In genomic region chr4:101146891-101147655, GRCm38 (mm10) we compare ENCODE assay signal across 13 mouse cellular contexts.
DNase-seq lines count a peak whose midpoint lies in the region; ATAC-seq lines count a peak whose summit lies in the region.
"Had no signal": no experiment of that assay in that cellular context is flagged by ENCODE, and none has a peak within 500 bp of the region (broad histone marks: within the 10 kb centered on the region; RNA-seq: fewer than 3 reads in every experiment).

No protein-coding gene starts in this region.

- intact Hi-C loops in left cerebral cortex, postnatal 14 days (cut with DNase I) = loop anchor here (2.0 to 10.0 kb wide), 6 partner anchors 82 to 1142 kb away; partner anchors contain the start of genes Cachd1 and Raver2

- no peaks in the 10 kb centered on the region for H3K9me3 ChIP-seq in kidney, embryonic 16.5 days (ENCODE audit: low read length)
- H3K9me3 ChIP-seq in midbrain, embryonic 11.5 days (ENCODE audit: control insufficient read depth, low read length) = no peaks in the 10 kb centered on the region
- no peaks in the 10 kb centered on the region for H3K9me3 ChIP-seq in midbrain, embryonic 16.5 days (replicated peaks; ENCODE audit: control insufficient read depth, low read length, poor library complexity, severe bottlenecking)
- H3K9me3 ChIP-seq in heart, embryonic 12.5 days (replicated peaks) = no peaks in the 10 kb centered on the region
- H3K9me3 ChIP-seq: liver, embryonic 13.5 days; neural tube, embryonic 12.5 days; stomach, embryonic 15.5 days had no signal

- 77% methylated on average over 11 of the region's 11 CpGs for WGBS in kidney, embryonic 16.5 days
- 92% methylated on average over 11 of the region's 11 CpGs for WGBS in midbrain, embryonic 11.5 days
- WGBS in midbrain, embryonic 16.5 days = 94% methylated on average over 11 of the region's 11 CpGs
- 73% methylated on average over 11 of the region's 11 CpGs for WGBS in heart, embryonic 12.5 days

- ATAC-seq in kidney, embryonic 16.5 days (ENCODE audit: low FRiP score, low TSS enrichment) = peak; percentile 13; the same call in 1 of the 2 replicates
- ATAC-seq in midbrain, embryonic 11.5 days (ENCODE audit: low FRiP score) = no peak
- no peak for ATAC-seq in midbrain, embryonic 16.5 days
- ATAC-seq in inflammation-experienced regulatory T-cells, adult 6 months = peak; percentile 16
- no peak for ATAC-seq in heart, embryonic 12.5 days (ENCODE audit: insufficient number of reproducible peaks, low FRiP score)

- no peak overlapping the region for H3K27ac ChIP-seq in kidney, embryonic 16.5 days (ENCODE audit: low read length)
- H3K27ac ChIP-seq in midbrain, embryonic 11.5 days (ENCODE audit: low read depth, low read length) = no peak overlapping the region
- no peak overlapping the region for H3K27ac ChIP-seq in midbrain, embryonic 16.5 days (ENCODE audit: low read length)
- no peak overlapping the region for H3K27ac ChIP-seq in heart, embryonic 12.5 days (ENCODE audit: poor library complexity, severe bottlenecking)
- H3K27ac ChIP-seq: liver, embryonic 13.5 days; neural tube, embryonic 12.5 days; stomach, embryonic 15.5 days had no signal

- H3K36me3 ChIP-seq in kidney, embryonic 16.5 days (ENCODE audit: insufficient read depth, low read length) = peaks cover 14% of the 10 kb centered on the region
- no peaks in the 10 kb centered on the region for H3K36me3 ChIP-seq in midbrain, embryonic 11.5 days (ENCODE audit: control insufficient read depth, insufficient read depth, low read length)
- H3K36me3 ChIP-seq in midbrain, embryonic 16.5 days (ENCODE audit: control insufficient read depth, insufficient read depth, low read length) = no peaks in the 10 kb centered on the region
- peaks cover 39% of the 10 kb centered on the region for H3K36me3 ChIP-seq in heart, embryonic 12.5 days

- no peak overlapping the region for H3K4me2 ChIP-seq in kidney, embryonic 16.5 days (replicated peaks; ENCODE audit: low read depth, low read length)
- H3K4me2 ChIP-seq in midbrain, embryonic 11.5 days = no peak overlapping the region
- H3K4me2 ChIP-seq in midbrain, embryonic 16.5 days (ENCODE audit: low read length) = no peak overlapping the region
- no peak overlapping the region for H3K4me2 ChIP-seq in heart, embryonic 12.5 days
- H3K4me2 ChIP-seq: liver, embryonic 13.5 days; neural tube, embryonic 12.5 days; stomach, embryonic 15.5 days had no signal

- no peak for DNase-seq in kidney, postnatal 14 days
- DNase-seq in midbrain, embryonic 11.5 days (ENCODE audit: low spot score, missing footprints) = peak; percentile 72
- DNase-seq in ES-CJ7 (ENCODE audit: low read depth, low spot score) = peak; percentile 51
- DNase-seq in left cerebral cortex, postnatal 14 days (ENCODE audit: low spot score in 2 of 2) = no peak
- DNase-seq: adrenal gland, postnatal 14 days; liver, embryonic 13.5 days had no signal

- H3K27me3 ChIP-seq in kidney, embryonic 16.5 days (ENCODE audit: insufficient read depth, low read length) = no peaks in the 10 kb centered on the region
- H3K27me3 ChIP-seq in midbrain, embryonic 11.5 days (ENCODE audit: control insufficient read depth, insufficient read depth, low read length) = no peaks in the 10 kb centered on the region
- no peaks in the 10 kb centered on the region for H3K27me3 ChIP-seq in midbrain, embryonic 16.5 days (ENCODE audit: control insufficient read depth, insufficient read depth, low read depth, low read length)
- H3K27me3 ChIP-seq in heart, embryonic 12.5 days (replicated peaks) = no peaks in the 10 kb centered on the region
- H3K27me3 ChIP-seq: liver, embryonic 13.5 days; neural tube, embryonic 12.5 days; stomach, embryonic 15.5 days had no signal

- H3K9ac ChIP-seq in kidney, embryonic 16.5 days (replicated peaks; ENCODE audit: low read length) = no peak overlapping the region
- H3K9ac ChIP-seq in midbrain, embryonic 11.5 days (ENCODE audit: low read length) = no peak overlapping the region
- H3K9ac ChIP-seq in midbrain, embryonic 16.5 days (ENCODE audit: low read depth, low read length) = no peak overlapping the region
- H3K9ac ChIP-seq in heart, embryonic 12.5 days = no peak overlapping the region
- H3K9ac ChIP-seq: liver, embryonic 13.5 days; neural tube, embryonic 12.5 days; stomach, embryonic 15.5 days had no signal

- H3K4me3 ChIP-seq in kidney, embryonic 16.5 days (ENCODE audit: low read length) = no peak overlapping the region
- H3K4me3 ChIP-seq in midbrain, embryonic 11.5 days (ENCODE audit: low read depth, low read length) = no peak overlapping the region
- H3K4me3 ChIP-seq in midbrain, embryonic 16.5 days (ENCODE audit: low read depth, low read length) = no peak overlapping the region
- no peak overlapping the region for H3K4me3 ChIP-seq in heart, embryonic 12.5 days
- H3K4me3 ChIP-seq: erythroblast, embryonic 14.5 days; liver, embryonic 13.5 days; neural tube, embryonic 12.5 days; stomach, embryonic 15.5 days had no signal

- no peaks in the 10 kb centered on the region for H3K4me1 ChIP-seq in kidney, embryonic 16.5 days (ENCODE audit: insufficient read depth, low read length)
- H3K4me1 ChIP-seq in midbrain, embryonic 11.5 days (ENCODE audit: control insufficient read depth, insufficient read depth, low read length) = peaks cover 9% of the 10 kb centered on the region; the same call in 1 of the 2 replicates
- H3K4me1 ChIP-seq in midbrain, embryonic 16.5 days (ENCODE audit: control insufficient read depth, insufficient read depth, low read length) = peaks cover 12% of the 10 kb centered on the region
- no peaks in the 10 kb centered on the region for H3K4me1 ChIP-seq in heart, embryonic 12.5 days (replicated peaks)
- H3K4me1 ChIP-seq: liver, embryonic 13.5 days; stomach, embryonic 15.5 days had no signal

Comparison
In these comparisons a context has a peak if more than half of its experiments do, and no peak if none do; other contexts are left out.
1. ATAC-seq: peak in kidney, embryonic 16.5 days (single experiment) and inflammation-experienced regulatory T-cells, adult 6 months (single experiment); none in midbrain, embryonic 11.5 days (single experiment), midbrain, embryonic 16.5 days (single experiment) and heart, embryonic 12.5 days (single experiment).
2. DNase-seq: peak in midbrain, embryonic 11.5 days (single experiment) and ES-CJ7 (single experiment); none in kidney, postnatal 14 days (single experiment) and left cerebral cortex, postnatal 14 days (0 of 2).